ENCODE assay signal across 20 mouse cellular contexts in genomic region chr7:64830214-64830995, GRCm38 (mm10). TPM values are rescaled to one million over a fixed set of nuclear protein-coding genes. Genes with fewer than 3 reads are reported as not detected.
DNase-seq lines count a peak whose midpoint lies in the region; ATAC-seq and TF ChIP-seq lines count a peak whose summit lies in the region.
"Had no signal": no experiment of that assay in that cellular context is flagged by ENCODE, and none has a peak within 500 bp of the region (broad histone marks: within the 10 kb centered on the region; RNA-seq: fewer than 3 reads in every experiment).

No protein-coding gene starts in this region.

- peaks cover 6 to 10% of the 10 kb centered on the region in 2 experiments; a peak in 2 of 4 replicates for H3K4me1 ChIP-seq in ES-E14 (ENCODE audit: control insufficient read depth in 2 of 2, insufficient read depth in 2 of 2, low read length in 2 of 2, poor library complexity in 1 of 2)
- H3K4me1 ChIP-seq in neural tube, embryonic 14.5 days (ENCODE audit: control insufficient read depth, insufficient read depth, low read length): no peaks in the 10 kb centered on the region
- no peaks in the 10 kb centered on the region for H3K4me1 ChIP-seq in lung, postnatal 0 days (ENCODE audit: insufficient read depth, low read depth, low read length)
- H3K4me1 ChIP-seq: embryonic facial prominence, embryonic 12.5 days; heart, embryonic 15.5 days; intestine, embryonic 15.5 days had no signal

- H3K27ac ChIP-seq in ES-E14 (ENCODE audit: insufficient read depth, low read depth, low read length, poor library complexity, severe bottlenecking): peak overlapping the region; percentile 60; the same call in 1 of the 2 replicates
- peak overlapping the region; percentile 39; the same call in 1 of the 2 replicates for H3K27ac ChIP-seq in neural tube, embryonic 14.5 days (ENCODE audit: low read depth, low read length)
- no peak overlapping the region for H3K27ac ChIP-seq in lung, postnatal 0 days (ENCODE audit: low read length)
- H3K27ac ChIP-seq: embryonic facial prominence, embryonic 12.5 days; heart, embryonic 15.5 days; hindbrain, embryonic 13.5 days; intestine, embryonic 15.5 days; left cerebral cortex, adult 2 months; liver, embryonic 14.5 days had no signal

- ATAC-seq in neural tube, embryonic 14.5 days (ENCODE audit: low read depth): peak; percentile 66; the same call in 1 of the 2 replicates
- no peak for ATAC-seq in lung, postnatal 0 days
- ATAC-seq: forebrain, embryonic 16.5 days; intestine, embryonic 15.5 days had no signal

- H3K4me2 ChIP-seq in neural tube, embryonic 14.5 days (ENCODE audit: low read depth, low read length): no peak overlapping the region
- H3K4me2 ChIP-seq in lung, postnatal 0 days (replicated peaks; ENCODE audit: low read depth, low read length): no peak overlapping the region
- H3K4me2 ChIP-seq: embryonic facial prominence, embryonic 12.5 days; heart, embryonic 15.5 days; hindbrain, embryonic 13.5 days; intestine, embryonic 15.5 days had no signal

- no peaks in the 10 kb centered on the region for H3K27me3 ChIP-seq in neural tube, embryonic 14.5 days (ENCODE audit: control insufficient read depth, insufficient read depth, low read length)
- no peaks in the 10 kb centered on the region for H3K27me3 ChIP-seq in lung, postnatal 0 days (replicated peaks; ENCODE audit: insufficient read depth, low read length)
- H3K27me3 ChIP-seq: embryonic facial prominence, embryonic 12.5 days; heart, embryonic 15.5 days; hindbrain, embryonic 13.5 days; intestine, embryonic 15.5 days had no signal

- no peak for TF ChIP-seq CTCF in lung, postnatal 0 days (IDR thresholded peaks at IDR 0.05)

- in situ Hi-C loops in ES-E14 (cut with MboI; ENCODE audit: low sequenced_read_pairs in 2 of 2, unreplicated experiment in 2 of 2): no loop called here

- no peaks in the 10 kb centered on the region for H3K36me3 ChIP-seq in ES-E14 (ENCODE audit: control insufficient read depth, insufficient read depth, low read length, poor library complexity, severe bottlenecking)
- no peaks in the 10 kb centered on the region for H3K36me3 ChIP-seq in neural tube, embryonic 14.5 days (ENCODE audit: control insufficient read depth, insufficient read depth, low read length)
- H3K36me3 ChIP-seq in lung, postnatal 0 days (ENCODE audit: insufficient read depth, low read length): no peaks in the 10 kb centered on the region
- H3K36me3 ChIP-seq: embryonic facial prominence, embryonic 12.5 days; heart, embryonic 15.5 days; hindbrain, embryonic 13.5 days; intestine, embryonic 15.5 days had no signal

- no peak overlapping the region for H3K9ac ChIP-seq in ES-E14 (ENCODE audit: insufficient read depth, low read depth, low read length, poor library complexity, severe bottlenecking)
- no peak overlapping the region for H3K9ac ChIP-seq in neural tube, embryonic 14.5 days (replicated peaks; ENCODE audit: low read depth, low read length)
- H3K9ac ChIP-seq in lung, postnatal 0 days (replicated peaks; ENCODE audit: low read depth): no peak overlapping the region
- H3K9ac ChIP-seq: embryonic facial prominence, embryonic 12.5 days; heart, embryonic 15.5 days; hindbrain, embryonic 13.5 days; intestine, embryonic 15.5 days; liver, embryonic 14.5 days had no signal

- H3K4me3 ChIP-seq in ES-E14 (ENCODE audit: insufficient read depth in 1 of 2, low read depth in 1 of 2, low read length in 2 of 2, poor library complexity in 1 of 2, severe bottlenecking in 1 of 2): no peak overlapping the region
- H3K4me3 ChIP-seq in neural tube, embryonic 14.5 days (ENCODE audit: low read depth, low read length): no peak overlapping the region
- no peak overlapping the region for H3K4me3 ChIP-seq in lung, postnatal 0 days (ENCODE audit: low read depth, low read length)
- H3K4me3 ChIP-seq: embryonic facial prominence, embryonic 12.5 days; heart, embryonic 15.5 days; hindbrain, embryonic 13.5 days; intestine, embryonic 15.5 days; left cerebral cortex, adult 2 months had no signal

- no peaks in the 10 kb centered on the region for H3K9me3 ChIP-seq in ES-E14 (ENCODE audit: control insufficient read depth, insufficient read depth, low read depth, low read length)
- no peaks in the 10 kb centered on the region for H3K9me3 ChIP-seq in neural tube, embryonic 14.5 days (ENCODE audit: control insufficient read depth, low read length)
- H3K9me3 ChIP-seq in lung, postnatal 0 days (ENCODE audit: low read length): no peaks in the 10 kb centered on the region
- H3K9me3 ChIP-seq: embryonic facial prominence, embryonic 12.5 days; heart, embryonic 15.5 days; intestine, embryonic 15.5 days had no signal

- WGBS in neural tube, embryonic 14.5 days: 13% methylated on average over 5 of the region's 5 CpGs
- WGBS in lung, postnatal 0 days: 26% methylated on average over 5 of the region's 5 CpGs

- peak; percentile 53 for DNase-seq in ES-E14 (ENCODE audit: low read depth, low spot score)
- peak; percentile 84 for DNase-seq in adrenal gland, adult 2 months
- peak; percentile 49 for DNase-seq in embryo, embryonic 11 days
- no peak for DNase-seq in spleen, postnatal 14 days (ENCODE audit: low spot score in 2 of 2)
- DNase-seq in lung, postnatal 0 days (ENCODE audit: low spot score): no peak
- no peak for DNase-seq in urinary bladder, postnatal 10 days (ENCODE audit: low spot score)
- DNase-seq: cerebellum, adult 11 months; cerebellum, postnatal 25 days; heart, adult 18-20 months; kidney, postnatal 10 days; retina, postnatal 1 day; thymus, adult 18-20 months had no signal

- no peak for TF ChIP-seq EP300 in lung, postnatal 0 days (IDR thresholded peaks at IDR 0.05)

TF ChIP-seq in ES-E14, 5 proteins besides CTCF, POLR2A, EP300 and RAD21:
- no peak for TF ChIP-seq ZC3H11A (IDR thresholded peaks at IDR 0.05; ENCODE audit: borderline replicate concordance, low read depth, low read length)
- TF ChIP-seq ZNF384 (IDR thresholded peaks at IDR 0.05; ENCODE audit: low read depth, low read length): peak; percentile 67; the same call in 1 of the 2 replicates

RNA-seq across cellular contexts. Expression of gene Nsmce3, which starts 42.4 kb away (rescaled TPM):
- total RNA-seq in ES-E14 (2012; rRNA removed): 14.3 and 17.2 TPM in 2 replicates
- total RNA-seq in adrenal gland, adult 2 months (2021): 1 to 10 TPM; 6.4 to 9.7 TPM
- 7.1 and 8.6 TPM in 2 replicates for polyA plus RNA-seq in adrenal gland, adult 2 months (2012; rRNA removed)
- 10.8 and 11.8 TPM in 2 replicates for polyA plus RNA-seq in neural tube, embryonic 14.5 days (2014; fragmentation: Nextera tagmentation; extraction: Ambion mirVana)
- 9.4 and 9.9 TPM in 2 replicates for polyA plus RNA-seq in lung, postnatal 0 days (2015; fragmentation: Nextera tagmentation; extraction: Ambion mirVana)

Comparison
In these comparisons a context has a peak if more than half of its experiments do, and no peak if none do; other contexts are left out.
1. DNase-seq: peak in ES-E14 (single experiment), adrenal gland, adult 2 months (single experiment) and embryo, embryonic 11 days (single experiment); none in spleen, postnatal 14 days (0 of 2), lung, postnatal 0 days (single experiment) and urinary bladder, postnatal 10 days (single experiment).